Mouse (Mus musculus): ENCODE results near the gene Nr3c2. TPM values are rescaled to one million over a fixed set of nuclear protein-coding genes. Genes with fewer than 3 reads are reported as not detected.

Nr3c2 gene
- total RNA-seq (2023): 0.15 TPM

DNA sequence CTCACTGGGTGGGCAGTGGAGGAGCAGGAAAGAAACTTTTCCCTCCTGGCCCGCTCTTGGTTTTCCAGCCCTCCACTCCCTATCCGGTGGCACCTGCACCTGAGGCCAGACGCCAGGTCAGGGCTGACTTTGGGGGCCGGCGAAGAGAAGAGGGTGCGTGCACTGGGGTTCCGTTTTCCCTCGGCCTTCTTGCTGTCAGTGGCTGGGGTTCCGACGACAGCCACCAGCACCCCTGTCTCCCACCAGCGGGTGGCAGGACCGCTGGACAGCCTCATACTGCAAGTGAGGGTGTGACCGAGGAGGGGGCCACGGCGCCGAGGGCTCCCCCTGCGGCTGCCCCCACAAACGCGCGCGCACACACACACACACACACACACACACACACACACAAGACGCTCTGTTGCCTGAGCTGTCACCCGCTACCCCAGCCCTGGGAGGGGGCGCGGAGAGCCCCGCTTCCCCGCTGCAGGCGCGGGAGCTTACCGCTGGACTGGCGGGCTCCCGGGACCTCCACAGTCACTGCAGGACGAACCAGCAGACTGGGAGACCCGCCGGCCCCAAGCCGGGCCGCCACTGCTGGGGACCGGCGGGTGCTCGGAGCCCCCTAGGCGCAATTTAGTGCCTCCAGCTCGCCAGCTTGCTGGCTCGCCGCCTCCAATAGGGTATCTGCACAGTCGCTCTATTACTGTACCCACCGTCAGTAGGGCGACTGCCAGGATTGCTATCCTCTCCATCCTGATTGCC is at the start of gene Nr3c2:
Gene Nr3c2 (plus strand): TSS at position 32 of the 744 bp plus-strand sequence.

